Mouse (Mus musculus) MN1 (cell line): ENCODE data around the gene Aqp9.

ENCODE experiments used
- DNase-seq: peaks from one replicate; pipeline ENCODE4 v3.0.0-alpha.2; 2016; ENCODE audit warnings: low spot score

Aqp9 gene

DNA sequence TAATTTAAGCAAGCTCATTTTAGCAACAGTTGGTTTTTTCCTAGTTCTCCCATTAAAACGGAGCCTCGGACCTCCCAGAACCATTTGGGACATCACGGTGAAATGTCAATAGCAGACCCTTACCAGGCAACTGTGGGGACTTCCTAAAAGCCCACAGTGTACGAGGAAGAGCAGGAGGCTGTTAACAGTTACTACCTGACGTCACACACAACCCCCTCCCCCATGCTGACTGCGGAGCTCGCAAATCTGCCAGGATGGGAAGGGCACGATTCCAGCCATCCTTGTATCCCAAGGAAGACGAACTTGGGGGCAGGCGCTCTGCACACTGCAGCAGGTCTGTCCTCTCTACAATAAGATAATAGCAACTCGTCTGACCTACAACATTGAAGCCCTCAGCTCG, at the start of gene Aqp9:
Gene Aqp9, minus strand, starts transcription at position 172 of the 400 bp plus-strand sequence.
- DNase-seq, result no peak

DNA sequence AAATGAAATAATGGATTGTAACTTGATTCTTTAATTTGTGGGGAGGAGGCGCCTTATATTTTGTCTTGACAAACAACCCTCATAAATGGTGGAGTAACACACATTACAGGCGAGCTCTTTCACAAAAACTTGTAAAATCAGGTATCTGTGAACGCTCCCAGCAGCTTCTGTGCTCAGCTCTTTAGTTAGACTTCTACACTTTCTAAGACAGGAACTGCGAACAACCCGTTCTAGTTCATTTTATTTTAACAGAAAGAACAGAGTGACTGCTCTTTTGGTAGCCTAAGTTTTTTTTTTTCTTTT, 49.3 kb upstream of the Aqp9 start:
- DNase-seq, result no peak

DNA sequence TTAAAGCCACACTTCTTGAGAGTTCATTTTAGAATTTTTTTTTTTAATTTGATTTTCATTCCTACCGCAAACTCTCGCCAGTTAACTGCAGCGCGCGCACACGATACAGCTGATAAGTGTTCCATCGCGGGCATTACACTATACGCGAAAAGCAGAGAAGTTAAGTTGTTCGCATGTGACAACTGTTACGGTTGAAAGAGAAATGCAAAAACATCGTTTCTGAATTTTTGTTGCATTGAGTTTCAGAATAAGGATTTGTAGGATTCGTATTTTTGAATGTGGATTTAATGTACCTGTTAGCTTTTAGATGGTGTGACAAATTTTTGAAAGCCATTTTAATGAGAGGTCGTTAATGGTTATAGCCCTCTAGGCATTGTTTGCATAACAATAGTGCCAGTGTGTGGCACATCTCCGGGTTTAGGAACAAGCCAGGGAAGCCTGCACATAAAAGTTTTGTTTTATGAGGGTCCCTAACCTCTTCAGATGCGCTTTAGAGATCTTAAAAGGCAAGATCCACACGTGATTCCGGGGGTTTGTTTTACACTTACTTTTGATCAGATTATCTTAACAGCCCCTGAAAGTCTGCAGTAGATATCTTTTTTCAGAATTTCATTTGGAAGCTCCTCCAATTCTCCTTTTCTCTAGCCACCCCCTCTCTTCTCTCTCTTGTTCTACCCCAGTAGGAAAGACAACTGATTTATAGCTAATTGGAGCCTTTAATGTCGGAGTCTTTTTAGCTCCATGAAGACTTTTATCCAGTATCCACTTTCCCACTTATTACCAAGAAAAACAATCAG, 48.7 kb upstream of the Aqp9 start:
- no peak for DNase-seq

DNA sequence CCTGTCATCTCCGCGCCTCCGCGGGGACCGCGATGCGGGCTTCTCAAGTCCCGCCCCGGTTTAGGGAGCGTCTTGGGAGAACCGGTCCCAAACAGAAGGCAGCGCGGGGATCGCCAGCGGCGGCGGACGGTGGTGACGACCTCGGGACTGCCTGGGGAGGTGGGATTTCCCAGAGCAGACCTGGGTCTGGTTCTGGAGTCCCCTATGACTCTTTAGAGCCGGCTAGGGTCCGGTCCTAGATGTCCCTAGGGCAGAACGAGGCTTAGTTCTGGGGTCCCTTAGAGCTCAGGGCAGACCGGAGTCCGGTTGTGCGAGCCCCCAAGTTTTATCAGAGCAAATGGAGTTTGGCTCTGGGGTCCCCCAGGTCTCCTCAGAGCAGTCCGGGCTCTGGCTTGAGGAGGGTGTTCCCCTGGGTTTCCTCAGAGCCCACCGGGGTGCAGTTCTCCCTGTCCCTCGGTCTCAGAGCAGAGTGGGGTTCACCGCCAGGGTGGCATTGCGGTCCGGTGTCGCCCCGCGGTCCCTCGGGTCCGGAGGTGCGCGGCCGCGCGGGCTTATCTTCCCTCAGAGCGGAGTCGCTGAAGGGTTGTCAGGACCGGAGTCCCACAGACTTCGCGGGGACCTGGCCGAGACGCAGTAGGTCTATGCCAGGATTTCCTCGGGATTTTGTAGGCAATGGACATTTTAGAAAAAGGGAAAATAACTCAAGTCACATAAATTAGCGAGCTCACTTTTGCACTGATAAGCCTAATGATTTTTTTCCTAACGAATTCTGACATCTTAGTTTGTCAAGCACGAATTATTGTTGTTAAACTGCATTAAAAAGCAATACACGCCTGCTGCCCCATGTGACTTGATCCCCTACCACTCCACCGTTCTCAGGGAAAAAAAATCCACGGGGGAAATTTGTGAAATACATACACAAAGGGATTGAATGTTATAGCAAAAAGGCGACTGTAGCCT, 47.8 kb upstream of the Aqp9 start:
- no peak for DNase-seq

DNA sequence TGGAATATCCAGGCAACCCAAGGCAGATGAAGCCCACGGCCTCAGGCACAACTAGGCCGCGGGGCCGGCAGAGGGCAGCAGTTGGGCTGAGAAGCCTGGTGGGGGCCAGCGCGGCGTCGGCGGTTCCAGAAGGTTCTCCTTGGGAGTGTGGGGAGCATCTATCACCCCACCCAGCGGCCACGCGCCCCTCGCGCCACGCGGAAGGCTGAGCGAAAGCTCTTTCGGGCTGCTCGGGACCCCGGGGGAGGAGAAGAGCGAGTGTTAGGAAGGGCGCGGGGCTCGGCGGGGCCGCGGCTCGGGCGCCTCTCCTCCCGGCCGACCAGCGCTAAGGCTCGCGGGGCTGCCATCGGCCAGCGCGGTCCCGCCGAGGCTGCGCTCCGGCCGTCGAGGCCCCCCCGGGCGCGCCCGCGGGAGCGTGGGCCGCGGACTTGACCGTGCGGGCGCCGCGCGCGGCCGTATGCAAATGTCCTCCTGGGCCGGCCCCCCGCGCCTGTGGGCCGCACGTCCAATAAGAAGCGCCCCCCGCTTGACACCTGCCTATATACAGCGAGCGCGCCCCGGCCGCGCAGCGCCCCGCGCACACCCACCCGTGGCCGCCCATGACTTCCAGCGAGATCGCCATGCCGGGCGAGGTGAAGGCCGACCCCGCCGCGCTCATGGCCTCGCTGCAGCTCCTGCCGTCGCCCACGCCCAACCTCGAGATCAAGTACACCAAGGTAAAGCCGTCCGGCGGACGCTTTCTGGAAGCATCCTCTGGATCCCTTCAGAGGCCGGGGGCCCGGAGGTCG, 47.0 kb upstream of the Aqp9 start, which contains the start of gene Aldh1a2:
Gene Aldh1a2, plus strand, starts transcription at position 542 of the 788 bp plus-strand sequence.
- no peak for DNase-seq

DNA sequence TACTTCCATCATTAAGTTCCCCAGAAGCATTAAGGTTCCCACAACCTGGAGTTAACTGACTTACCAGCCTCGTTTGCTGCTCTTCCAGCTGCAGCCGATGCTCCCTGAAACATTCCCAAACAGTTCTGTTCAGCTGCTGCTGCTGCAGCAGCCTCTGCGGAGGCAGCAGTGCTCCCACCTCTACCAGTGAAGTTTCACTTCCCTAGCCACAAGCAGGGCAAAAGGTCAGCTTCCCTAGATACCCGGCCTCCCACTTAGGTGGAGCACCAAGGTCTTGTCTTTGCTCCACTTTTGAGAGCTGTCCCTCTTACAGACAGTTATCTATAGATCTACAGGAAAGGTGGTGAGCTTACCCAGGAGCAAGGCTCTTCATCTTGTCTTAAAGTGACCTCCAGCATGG, 45.2 kb upstream of the Aqp9 start:
- DNase-seq, result no peak

DNA sequence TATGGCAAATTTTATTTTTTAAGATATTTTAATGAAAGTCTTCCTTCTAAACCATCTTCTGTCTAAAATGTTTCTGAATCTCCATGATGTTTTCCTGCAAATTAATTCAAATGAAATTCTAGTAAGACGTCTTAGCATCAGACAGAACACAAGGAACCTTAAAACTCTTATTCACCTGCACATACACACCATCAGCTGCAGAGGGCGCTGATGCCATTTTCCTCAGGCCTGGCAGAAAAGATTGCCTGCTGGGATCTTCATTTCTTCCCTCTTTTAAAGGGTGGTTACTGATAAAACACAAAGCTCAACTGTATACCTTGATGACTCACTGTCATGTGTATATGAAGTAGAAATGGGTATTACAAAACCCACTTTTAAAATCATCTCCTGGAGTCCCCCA, 42.4 kb upstream of the Aqp9 start:
- no peak for DNase-seq

DNA sequence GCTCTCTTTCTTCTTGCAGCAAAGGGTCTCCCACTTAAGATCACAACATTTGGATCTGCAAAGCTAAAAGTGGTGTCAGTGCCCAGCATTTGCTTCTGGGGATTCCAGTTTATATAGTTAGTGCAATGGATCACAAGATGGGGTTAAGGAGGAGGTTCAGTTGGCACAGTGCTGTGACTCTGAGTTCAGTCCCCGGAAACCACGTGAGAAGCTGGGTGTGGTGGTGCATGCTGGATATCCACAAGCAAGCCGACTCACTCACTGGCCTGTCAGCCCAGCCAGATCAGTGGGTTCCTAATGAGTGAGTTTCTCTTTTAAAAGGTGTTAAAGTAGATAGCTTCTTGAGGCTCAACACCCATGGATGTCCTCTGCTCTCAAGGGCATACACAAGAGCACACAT, 40.8 kb upstream of the Aqp9 start:
- no peak for DNase-seq

DNA sequence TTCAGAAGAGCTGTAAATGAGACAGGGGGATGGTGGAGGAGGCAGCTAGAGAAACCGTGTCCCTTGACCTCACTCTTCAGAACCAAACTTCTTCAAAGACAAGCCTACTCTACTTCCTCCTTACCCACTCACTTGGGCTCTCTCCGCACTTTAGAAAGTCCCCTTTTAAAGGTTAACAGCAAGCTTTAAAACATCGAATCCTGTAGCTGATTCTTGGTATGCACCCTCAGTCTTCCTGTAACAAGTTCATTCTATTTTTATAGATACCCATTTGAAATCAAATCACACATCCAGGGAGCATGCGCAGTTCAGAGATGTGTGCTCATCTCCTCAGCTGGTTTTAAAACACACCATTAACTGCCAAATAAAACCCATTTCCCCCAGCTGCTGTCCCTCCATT, 33.8 kb upstream of the Aqp9 start:
- no peak for DNase-seq

DNA sequence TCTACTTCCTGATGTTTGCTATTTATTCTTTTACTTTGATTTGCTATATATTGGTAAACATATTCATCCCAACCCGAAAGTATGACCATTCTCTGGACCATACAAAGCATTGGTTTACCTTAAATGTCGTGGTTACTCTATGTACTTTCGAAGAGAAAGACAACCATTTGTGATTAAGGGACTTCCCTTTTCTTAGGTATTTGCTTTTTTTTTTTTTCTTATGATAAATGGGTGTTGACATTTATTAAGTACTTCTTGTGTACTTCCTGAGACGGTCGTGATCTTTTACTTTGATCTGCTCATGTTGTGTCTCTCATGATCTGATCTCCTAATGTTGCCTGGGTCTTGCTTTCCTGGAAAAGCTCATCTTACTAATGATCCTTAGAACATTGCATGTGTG, 30.3 kb upstream of the Aqp9 start:
- DNase-seq, result no peak

DNA sequence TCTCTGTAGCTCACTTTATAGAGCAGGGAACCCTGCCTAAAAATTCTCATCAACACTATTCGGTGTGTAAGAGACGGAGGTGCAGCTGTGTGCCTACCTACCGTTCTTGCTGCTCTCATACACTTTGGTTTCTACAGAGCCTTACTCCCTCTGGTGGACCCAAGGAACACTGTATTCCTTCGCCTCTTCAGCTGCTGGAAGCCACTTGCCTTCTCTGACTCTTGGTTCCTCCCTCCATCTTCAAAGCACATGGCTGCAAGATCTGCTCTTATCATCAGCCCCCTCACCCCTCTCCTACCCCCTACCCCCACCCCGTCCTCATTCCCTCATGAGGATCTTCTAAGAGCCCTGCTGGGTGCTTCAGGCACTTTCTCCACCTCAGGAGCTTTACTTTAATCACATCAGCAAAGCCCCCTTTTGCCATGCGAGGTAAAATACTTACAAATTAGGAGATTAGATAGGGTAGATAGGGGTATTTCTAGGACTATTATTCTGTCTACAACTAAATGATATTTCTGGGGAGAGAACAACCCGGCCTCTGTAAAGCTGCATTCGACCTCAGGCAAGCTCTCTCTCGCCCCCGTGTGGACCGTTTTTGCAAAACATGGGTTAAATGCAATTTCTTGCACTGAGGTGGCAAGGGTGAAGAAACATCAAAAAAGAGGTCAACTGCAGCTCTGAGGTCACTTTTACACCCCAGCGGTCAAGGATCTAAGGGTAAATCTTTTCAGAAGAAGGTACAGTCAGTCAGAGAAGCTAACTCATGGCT, 20.3 kb upstream of the Aqp9 start:
- DNase-seq, result peak; percentile 14

DNA sequence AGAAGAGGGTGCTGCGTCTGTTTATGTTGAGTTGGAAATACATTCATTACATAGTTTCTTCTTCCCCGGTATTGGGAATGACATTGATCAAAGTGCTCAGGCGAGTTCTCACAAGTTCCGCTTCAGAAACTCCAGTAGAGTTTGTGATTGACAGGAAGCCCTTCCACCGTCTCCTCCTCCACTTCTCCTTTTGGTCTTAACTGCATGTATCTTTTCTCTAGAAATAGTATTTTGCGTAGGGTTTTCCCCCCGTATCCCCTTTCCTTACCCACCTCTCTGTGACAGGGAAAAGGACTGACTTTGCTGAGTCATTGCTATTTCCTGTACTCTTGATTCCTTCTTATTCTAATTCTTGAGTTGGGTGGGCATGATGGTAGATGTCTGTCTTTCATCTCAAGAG, 18.9 kb upstream of the Aqp9 start:
- DNase-seq, result no peak

DNA sequence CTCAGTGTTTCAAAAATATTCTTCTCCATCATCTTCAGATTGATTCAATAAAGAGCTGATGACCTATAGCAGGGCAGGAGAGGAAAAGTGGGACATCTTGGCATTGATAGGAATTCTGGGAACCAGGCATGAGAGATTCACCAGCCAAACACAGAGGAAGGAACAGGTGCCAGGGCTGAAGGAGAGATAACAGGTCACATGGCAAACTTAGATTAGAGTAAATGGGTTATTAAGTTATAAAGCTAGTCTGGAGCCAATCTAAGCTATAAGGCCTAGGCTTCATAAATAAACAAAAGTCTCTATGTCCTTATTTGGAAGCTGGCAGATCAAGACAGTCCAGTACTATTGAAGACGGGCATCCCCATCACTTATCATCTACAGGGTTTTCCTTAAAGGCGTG, 17.3 kb upstream of the Aqp9 start:
- no peak for DNase-seq

DNA sequence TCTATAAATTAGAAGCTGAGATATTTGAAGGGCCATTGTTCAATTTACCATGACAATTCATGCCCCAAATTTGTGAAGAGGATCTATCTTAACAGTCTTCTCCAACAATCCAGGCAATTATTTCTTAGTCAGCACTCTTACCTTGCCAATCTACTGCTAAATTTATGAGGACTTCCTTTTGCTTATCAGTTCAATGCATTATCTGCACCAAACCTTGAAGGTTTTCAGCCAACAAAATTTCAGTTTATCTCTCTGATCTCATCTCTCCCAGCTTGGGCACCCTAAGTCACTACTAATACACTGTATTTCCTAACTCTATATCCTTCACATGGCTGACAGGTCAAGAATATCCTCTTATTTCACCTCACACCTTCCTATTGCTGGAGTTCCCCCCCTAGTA, 16.8 kb upstream of the Aqp9 start:
- no peak for DNase-seq

DNA sequence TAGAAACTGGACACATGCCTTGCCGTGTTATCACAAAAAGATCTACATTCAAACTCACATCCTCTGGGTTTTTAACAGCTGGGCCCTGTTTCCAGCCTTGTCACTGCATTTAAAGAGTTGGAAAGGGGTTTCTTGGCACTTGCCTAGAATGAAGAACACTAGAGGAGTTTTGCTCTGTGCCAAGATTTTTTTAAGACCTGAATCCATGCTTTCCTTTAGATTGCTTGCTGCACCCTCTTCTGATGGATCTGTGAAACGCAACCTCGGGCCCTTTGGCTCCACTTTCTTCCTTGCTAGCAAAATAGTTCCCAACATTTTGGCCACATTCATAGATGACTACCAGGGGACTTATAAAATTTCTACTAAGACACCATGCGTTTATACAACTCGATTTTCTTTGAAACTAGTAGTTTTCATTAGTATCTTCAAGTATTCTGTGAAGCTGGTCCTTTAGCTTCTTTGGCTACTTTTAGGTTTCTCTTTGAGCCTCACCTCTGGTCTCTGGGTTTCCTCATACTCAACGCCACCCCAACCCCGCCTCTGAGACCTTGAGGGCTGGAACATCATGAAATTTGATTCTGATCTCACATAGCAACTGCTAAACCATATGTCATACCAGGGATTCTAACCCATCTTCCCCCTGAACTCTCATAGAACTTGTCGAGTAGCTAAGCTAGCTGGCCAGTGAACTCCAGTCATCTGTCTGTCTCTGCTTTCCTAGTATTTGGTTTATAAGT, 11.7 kb upstream of the Aqp9 start:
- no peak for DNase-seq

DNA sequence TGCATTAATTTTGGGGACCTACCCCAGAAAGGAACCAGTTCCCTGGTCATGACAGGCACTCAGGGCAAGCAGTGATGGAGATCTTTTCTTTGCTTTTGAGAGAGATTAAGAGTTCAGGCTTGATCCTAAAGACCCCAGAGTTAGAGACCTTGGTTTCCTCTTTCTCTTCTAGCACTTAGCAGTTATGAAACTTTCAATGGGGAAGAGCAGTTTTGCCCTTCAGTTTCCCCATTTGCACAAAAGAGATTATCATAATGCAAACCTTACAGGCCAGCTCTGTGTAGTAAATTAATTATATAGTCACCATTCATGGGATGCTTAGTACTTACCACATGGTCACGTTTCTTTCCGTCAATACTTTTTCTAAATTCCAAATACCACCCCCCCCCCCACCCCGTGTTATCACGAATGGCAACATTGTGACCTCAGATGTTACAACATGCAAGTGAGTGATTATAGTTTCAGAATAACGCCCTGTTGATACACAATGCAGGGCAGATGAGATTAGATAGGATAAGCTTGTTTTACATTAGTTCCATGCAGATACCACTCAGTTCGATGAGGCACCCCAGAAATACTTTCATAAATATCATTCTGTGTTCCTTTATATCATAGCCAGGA, 10.9 kb upstream of the Aqp9 start:
- DNase-seq, result no peak

DNA sequence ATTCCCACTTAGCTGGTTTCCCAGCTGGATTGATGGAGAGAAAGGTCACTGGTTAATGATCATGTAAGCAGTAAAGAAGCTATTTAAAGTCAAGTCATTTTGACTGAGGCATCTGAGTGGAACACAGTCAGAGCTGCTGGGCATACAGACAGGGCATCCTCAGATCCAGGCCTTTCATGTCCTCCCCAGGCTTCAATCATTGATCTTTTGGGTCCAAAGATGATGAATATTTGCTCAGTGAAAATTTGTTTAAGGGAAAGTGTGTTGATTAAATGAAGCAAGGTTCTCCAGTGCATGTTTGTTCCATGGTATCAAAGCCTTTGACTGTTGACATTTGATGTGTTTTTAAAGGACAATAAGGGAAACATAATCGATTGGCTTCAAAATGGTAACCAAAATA, 7.2 kb upstream of the Aqp9 start:
- DNase-seq, result no peak

DNA sequence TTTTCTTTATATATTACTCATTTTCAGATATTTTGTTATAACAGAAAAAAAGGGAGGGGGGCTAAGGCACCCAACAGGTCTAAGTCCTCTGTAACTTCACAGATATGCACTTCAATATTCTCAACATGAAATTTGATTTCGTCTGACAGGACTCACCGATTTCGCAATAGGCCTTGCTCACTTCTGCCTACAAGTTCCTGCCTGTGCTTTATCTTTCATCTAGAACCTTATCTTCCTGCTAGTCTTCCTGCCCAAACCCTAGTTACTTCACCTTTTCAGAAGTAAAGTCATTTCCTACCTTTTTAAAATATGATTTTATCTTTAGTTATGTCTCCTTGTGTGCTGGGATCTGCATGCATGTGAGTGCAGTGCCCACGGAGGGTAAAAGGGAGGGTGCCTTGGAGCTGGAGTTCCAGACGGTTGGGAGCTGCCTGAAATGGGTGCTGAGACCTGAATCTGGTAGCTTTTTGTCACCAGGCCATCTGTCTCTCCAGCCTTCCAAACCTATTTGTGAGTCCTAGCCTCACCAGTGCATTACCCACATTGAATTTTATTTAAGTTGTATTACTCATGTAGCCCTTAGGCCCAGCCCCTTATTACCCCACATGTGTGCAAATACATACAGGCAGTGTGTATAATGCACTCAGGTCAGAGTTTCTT, 6.0 kb upstream of the Aqp9 start:
- no peak for DNase-seq

DNA sequence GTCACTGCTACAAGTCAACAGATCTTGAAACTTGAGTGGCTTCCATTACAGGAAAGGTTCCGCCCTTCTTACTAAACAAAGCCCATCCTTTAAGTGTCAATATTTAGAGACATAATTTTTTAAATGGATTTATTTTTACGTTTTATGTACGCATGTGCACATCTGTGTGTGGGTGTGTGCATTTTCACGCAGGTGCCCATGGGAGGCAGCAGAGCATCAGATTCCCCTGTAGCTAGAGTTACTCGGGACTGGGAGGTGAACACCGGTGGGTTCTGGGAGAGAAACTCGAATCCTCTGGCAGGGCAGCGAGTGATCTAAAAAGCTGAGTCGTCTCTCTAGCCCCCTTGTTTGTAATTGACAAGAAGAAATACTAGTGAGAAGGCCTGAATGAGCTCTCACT, 5.1 kb upstream of the Aqp9 start:
- DNase-seq, result no peak
